Mouse (Mus musculus) midbrain, postnatal 0 days (tissue): Measurements from ENCODE around the gene Shmt1. TPM values are rescaled to one million over a fixed set of nuclear protein-coding genes. Genes with fewer than 3 reads are reported as not detected.
"Not testable (repeated sequence)": the region's sequence is repeated elsewhere in the genome, so short reads cannot be mapped to it uniquely, and the experiment has no call there.

Experiments
- ATAC-seq: fragments of 200-750 bp; cut with Nextera tagmentation; 2 replicates; pipeline ENCODE4 v1.8.0; 2017; ENCODE audit warnings: moderate number of reproducible peaks, mild to moderate bottlenecking, moderate TSS enrichment, moderate library complexity; ENCODE audit not compliant: low FRiP score
- DNase-seq: peaks from one replicate; pipeline ENCODE4 v3.0.0-alpha.2; 2015; ENCODE audit warnings: low spot score
- H3K27ac ChIP-seq: fragments of 300-500 bp; sonication (generic); 2 replicates; pipeline ENCODE4 v1.5.1; 2014; ENCODE audit warnings: low read depth, mild to moderate bottlenecking, low read length, mixed read lengths
- H3K27me3 ChIP-seq: fragments of 300-500 bp; sonication (generic); 2 replicates; pipeline ENCODE4 v1.6.1; 2014; ENCODE audit warnings: low read length, control low read depth, mixed read lengths; ENCODE audit not compliant: insufficient read depth
- H3K36me3 ChIP-seq: fragments of 300-500 bp; sonication (generic); 2 replicates; pipeline ENCODE4 v1.6.1; 2014; ENCODE audit warnings: low read length, control low read depth, mixed read lengths; ENCODE audit not compliant: insufficient read depth
- H3K4me1 ChIP-seq: fragments of 300-500 bp; sonication (generic); 2 replicates; pipeline ENCODE4 v1.6.1; 2014; ENCODE audit warnings: mild to moderate bottlenecking, control low read depth, antibody characterized with exemption, low read length, mixed read lengths; ENCODE audit not compliant: insufficient read depth
- H3K4me2 ChIP-seq: fragments of 300-500 bp; sonication (generic); 2 replicates; pipeline ENCODE4 v1.6.1; 2014; ENCODE audit warnings: low read depth, mild to moderate bottlenecking, low read length, mixed read lengths; ENCODE audit not compliant: poor library complexity, severe bottlenecking
- H3K4me3 ChIP-seq: fragments of 300-500 bp; sonication (generic); 2 replicates; pipeline ENCODE4 v1.5.1; 2014; ENCODE audit warnings: low read depth, mild to moderate bottlenecking, low read length, moderate library complexity
- H3K9ac ChIP-seq: fragments of 300-500 bp; sonication (generic); replicated peaks from 2 replicates; pipeline ENCODE4 v1.6.1; 2014; ENCODE audit warnings: mild to moderate bottlenecking, low read length, moderate library complexity, mixed read lengths; ENCODE audit not compliant: poor library complexity, severe bottlenecking
- H3K9me3 ChIP-seq: fragments of 300-500 bp; sonication (generic); 2 replicates; pipeline ENCODE4 v1.6.1; 2016; ENCODE audit warnings: low read length, control low read depth
- CTCF ChIP-seq: IDR thresholded peaks from 2 replicates; pipeline ENCODE4 v1.5.1; 2016; ENCODE audit warnings: antibody characterized with exemption, mild to moderate bottlenecking
- WGBS: fragments of 180-500 bp; shearing (Covaris S2); extraction: QIAGEN DNeasy Blood & Tissue Kit; methylation state at CpG from one replicate; pipeline ENCODE4 v1.1.7; 2014; 5-methylcytosine and 5-hydroxymethylcytosine counted together
- polyA plus RNA-seq: library from polyadenylated mRNA; unstranded; fragments of >200 nt; fragmentation: Nextera tagmentation; extraction: Ambion mirVana; gene quantifications from 2 replicates; pipeline ENCODE4 v1.2.1, GENCODE M21; 2015
- total RNA-seq: library from RNA; depleted of rRNA; stranded (reverse); fragments of >200 nt; gene quantifications from 2 replicates; pipeline ENCODE4 v1.2.3, GENCODE M21; 2014; rRNA removed

The Shmt1 gene
- total RNA-seq (5.6 and 6.5 TPM in 2 replicates), polyA plus RNA-seq (3.1 and 3.7 TPM in 2 replicates)

- 28% methylated on average over 6 of the region's 6 CpGs for WGBS
- DNase-seq, ATAC-seq: not testable (repeated sequence)
Observed at GRCm38 (mm10) chr11:60811618-60812017, at the start of gene Shmt1. Gene Shmt1, minus strand, starts transcription at chr11:60811718.

GRCm38 (mm10) chr11:60856587-60856986, 45.1 kb upstream of the Shmt1 start:
- no peak overlapping the region for H3K4me2 ChIP-seq
- 91% methylated on average over 3 of the region's 3 CpGs for WGBS
- no peak overlapping the region for H3K4me3 ChIP-seq
- DNase-seq: no peak
- TF ChIP-seq CTCF: no peak
- no peaks in the 10 kb centered on the region for H3K4me1 ChIP-seq
- H3K27me3 ChIP-seq: no peaks in the 10 kb centered on the region
- H3K9me3 ChIP-seq: no peaks in the 10 kb centered on the region
- H3K36me3 ChIP-seq: peaks cover 34% of the 10 kb centered on the region
- H3K27ac ChIP-seq: no peak overlapping the region
- H3K9ac ChIP-seq: no peak overlapping the region
- ATAC-seq: no peak

More at GRCm38 (mm10) chr11:60811618-60812017, at the start of gene Shmt1:
- Histone ChIP-seq H3K4me3 (peak within 1 kb of the TSS; percentile 43), H3K4me2 (peak within 1 kb of the TSS; percentile 81)
- H3K27ac ChIP-seq, H3K9ac ChIP-seq, H3K36me3 ChIP-seq, H3K9me3 ChIP-seq, H3K27me3 ChIP-seq, H3K4me1 ChIP-seq: not testable (repeated sequence)

GRCm38 (mm10) chr11:60845415-60845814, 33.9 kb upstream of the Shmt1 start:
- no peak for TF ChIP-seq CTCF
- Histone ChIP-seq H3K9me3 (no peaks in the 10 kb centered on the region), H3K27me3 (no peaks in the 10 kb centered on the region), H3K36me3 (peaks cover 21% of the 10 kb centered on the region), H3K4me3 (no peak overlapping the region), H3K27ac (no peak overlapping the region), H3K4me2 (no peak overlapping the region), H3K9ac (no peak overlapping the region), H3K4me1 (no peaks in the 10 kb centered on the region)
- WGBS: 87% methylated on average over 5 of the region's 5 CpGs
- ATAC-seq: no peak
- no peak for DNase-seq

- Histone ChIP-seq H3K9ac (no peak overlapping the region), H3K4me2 (no peak overlapping the region), H3K4me1 (no peaks in the 10 kb centered on the region), H3K9me3 (no peaks in the 10 kb centered on the region), H3K4me3 (no peak overlapping the region), H3K27ac (no peak overlapping the region), H3K27me3 (no peaks in the 10 kb centered on the region), H3K36me3 (peaks cover 13% of the 10 kb centered on the region)
- DNase-seq (no peak), ATAC-seq (no peak)
- 90% methylated on average over 5 of the region's 5 CpGs for WGBS
- TF ChIP-seq CTCF: no peak
Observed at GRCm38 (mm10) chr11:60843412-60843811, 31.9 kb upstream of the Shmt1 start.

- 81% methylated on average over 12 of the region's 12 CpGs for WGBS
- H3K4me3 ChIP-seq: no peak overlapping the region
- H3K9ac ChIP-seq: no peak overlapping the region
- H3K4me1 ChIP-seq: no peaks in the 10 kb centered on the region
- H3K27me3 ChIP-seq: no peaks in the 10 kb centered on the region
- DNase-seq (no peak), ATAC-seq (no peak)
- peaks cover 12% of the 10 kb centered on the region for H3K36me3 ChIP-seq
- TF ChIP-seq CTCF: no peak
- H3K4me2 ChIP-seq: no peak overlapping the region
- H3K27ac ChIP-seq: no peak overlapping the region
- H3K9me3 ChIP-seq: no peaks in the 10 kb centered on the region
Observed at GRCm38 (mm10) chr11:60841467-60842200, 30.1 kb upstream of the Shmt1 start.

- DNase-seq (no peak), ATAC-seq (no peak)
- no peak overlapping the region for H3K9ac ChIP-seq
- no peak overlapping the region for H3K4me2 ChIP-seq
- no peak for TF ChIP-seq CTCF
- WGBS: 91% methylated on average over 10 of the region's 10 CpGs
- no peaks in the 10 kb centered on the region for H3K9me3 ChIP-seq
- no peaks in the 10 kb centered on the region for H3K4me1 ChIP-seq
- H3K36me3 ChIP-seq: no peaks in the 10 kb centered on the region; the same call in 1 of the 2 replicates
- H3K27me3 ChIP-seq: no peaks in the 10 kb centered on the region
- H3K4me3 ChIP-seq: no peak overlapping the region
- H3K27ac ChIP-seq: no peak overlapping the region
Observed at GRCm38 (mm10) chr11:60837644-60838406, 26.3 kb upstream of the Shmt1 start.
